In the genomic region with DNA sequence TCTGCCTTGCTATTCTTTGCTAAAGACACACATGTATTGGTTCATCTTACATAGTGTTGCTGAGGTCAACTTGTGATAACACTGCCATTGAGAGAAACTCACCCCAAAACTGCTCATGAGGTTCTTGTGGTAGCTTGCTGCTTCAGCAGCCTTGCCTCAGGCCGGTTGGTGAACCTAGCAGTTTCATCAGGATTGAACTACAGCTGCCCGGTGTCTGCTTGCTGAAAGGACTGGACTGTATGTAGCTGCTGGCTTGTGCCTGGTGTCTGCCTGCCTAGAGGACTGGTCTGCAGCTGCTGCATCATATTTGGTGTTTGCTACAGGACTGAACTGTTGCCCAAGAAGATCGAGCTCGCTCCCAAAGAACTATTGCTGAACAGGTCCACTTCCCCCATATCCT, we compare ENCODE assay signal across 27 mouse cellular contexts. TPM values are rescaled to one million over a fixed set of nuclear protein-coding genes. Genes with fewer than 3 reads are reported as not detected.
DNase-seq lines count a peak whose midpoint lies in the region; ATAC-seq and TF ChIP-seq lines count a peak whose summit lies in the region.
"Had no signal": no experiment of that assay in that cellular context is flagged by ENCODE, and none has a peak within 500 bp of the region (broad histone marks: within the 10 kb centered on the region; RNA-seq: fewer than 3 reads in every experiment).

No protein-coding gene starts in this region.

- peaks cover 20% of the 10 kb centered on the region for H3K79me2 ChIP-seq in liver, adult 2 months (ENCODE audit: control insufficient read depth, insufficient read depth, low read length)

- no peak for ATAC-seq in forebrain, embryonic 11.5 days (replicated peaks; ENCODE audit: low FRiP score)
- no peak for ATAC-seq in forebrain, embryonic 12.5 days (ENCODE audit: low FRiP score)
- no peak for ATAC-seq in intestine, embryonic 15.5 days
- ATAC-seq in intestine, embryonic 16.5 days: no peak
- ATAC-seq in liver, embryonic 12.5 days: no peak
- no peak for ATAC-seq in midbrain, embryonic 11.5 days (ENCODE audit: low FRiP score)
- no peak for ATAC-seq in midbrain, embryonic 16.5 days
- ATAC-seq: forebrain, embryonic 13.5 days; hindbrain, embryonic 16.5 days; intestine, postnatal 0 days had no signal

- H3K4me1 ChIP-seq in forebrain, embryonic 11.5 days (replicated peaks; ENCODE audit: control insufficient read depth, insufficient read depth, low read length): no peaks in the 10 kb centered on the region
- peaks cover 10% of the 10 kb centered on the region; the same call in 1 of the 2 replicates for H3K4me1 ChIP-seq in forebrain, embryonic 12.5 days
- H3K4me1 ChIP-seq in intestine, embryonic 15.5 days (replicated peaks): peaks cover 29% of the 10 kb centered on the region
- H3K4me1 ChIP-seq in intestine, embryonic 16.5 days (ENCODE audit: control insufficient read depth, insufficient read depth, low read length): peaks cover 34% of the 10 kb centered on the region
- H3K4me1 ChIP-seq in liver, adult 2 months (ENCODE audit: control insufficient read depth, insufficient read depth, low read length): peaks cover 39% of the 10 kb centered on the region
- H3K4me1 ChIP-seq in liver, embryonic 12.5 days: peaks cover 47% of the 10 kb centered on the region
- no peaks in the 10 kb centered on the region for H3K4me1 ChIP-seq in midbrain, embryonic 11.5 days (ENCODE audit: control insufficient read depth, insufficient read depth, low read length)
- H3K4me1 ChIP-seq in midbrain, embryonic 16.5 days (ENCODE audit: control insufficient read depth, insufficient read depth, low read length): no peaks in the 10 kb centered on the region

- TF ChIP-seq POLR2A in liver, adult 2 months (IDR thresholded peaks at IDR 0.05; ENCODE audit: extremely low read depth, insufficient read depth, low read length): no peak

- no peaks in the 10 kb centered on the region for H3K9me3 ChIP-seq in forebrain, embryonic 11.5 days (ENCODE audit: control insufficient read depth, low read length)
- no peaks in the 10 kb centered on the region for H3K9me3 ChIP-seq in forebrain, embryonic 12.5 days
- H3K9me3 ChIP-seq in intestine, embryonic 15.5 days: no peaks in the 10 kb centered on the region
- H3K9me3 ChIP-seq in intestine, embryonic 16.5 days (ENCODE audit: control insufficient read depth, low read length): peaks cover 5% of the 10 kb centered on the region
- H3K9me3 ChIP-seq in liver, embryonic 12.5 days (replicated peaks): peaks cover 4% of the 10 kb centered on the region
- H3K9me3 ChIP-seq in midbrain, embryonic 11.5 days (ENCODE audit: control insufficient read depth, low read length): no peaks in the 10 kb centered on the region
- no peaks in the 10 kb centered on the region for H3K9me3 ChIP-seq in midbrain, embryonic 16.5 days (replicated peaks; ENCODE audit: control insufficient read depth, low read length, poor library complexity, severe bottlenecking)
- H3K9me3 ChIP-seq: embryonic facial prominence, embryonic 12.5 days; forebrain, embryonic 13.5 days; limb, embryonic 10.5 days; neural tube, embryonic 13.5 days had no signal

- H3K27me3 ChIP-seq in forebrain, embryonic 11.5 days (ENCODE audit: control insufficient read depth, insufficient read depth, low read length): no peaks in the 10 kb centered on the region
- 0 out of 2 replicates have a peak, but pooled peaks cover 3% of the 10 kb centered on the region for H3K27me3 ChIP-seq in forebrain, embryonic 12.5 days
- H3K27me3 ChIP-seq in intestine, embryonic 15.5 days (replicated peaks): no peaks in the 10 kb centered on the region
- no peaks in the 10 kb centered on the region for H3K27me3 ChIP-seq in intestine, embryonic 16.5 days (replicated peaks; ENCODE audit: control insufficient read depth, insufficient read depth, low read length)
- H3K27me3 ChIP-seq in liver, adult 2 months (ENCODE audit: control insufficient read depth, insufficient read depth, low read length): no peaks in the 10 kb centered on the region
- H3K27me3 ChIP-seq in liver, embryonic 12.5 days (replicated peaks): no peaks in the 10 kb centered on the region
- H3K27me3 ChIP-seq in midbrain, embryonic 11.5 days (ENCODE audit: control insufficient read depth, insufficient read depth, low read length): no peaks in the 10 kb centered on the region
- H3K27me3 ChIP-seq in midbrain, embryonic 16.5 days (ENCODE audit: control insufficient read depth, insufficient read depth, low read depth, low read length): no peaks in the 10 kb centered on the region
- H3K27me3 ChIP-seq: embryonic facial prominence, embryonic 12.5 days; forebrain, embryonic 13.5 days; megakaryocyte, embryonic 14.5 days; neural tube, embryonic 13.5 days had no signal

- peak; percentile 40 for DNase-seq in forebrain, embryonic 11.5 days (ENCODE audit: low spot score)
- peak; percentile 57 for DNase-seq in liver, adult 2 months (ENCODE audit: extremely low read depth, low read depth, low spot score)
- DNase-seq in midbrain, embryonic 11.5 days (ENCODE audit: low spot score, missing footprints): peak; percentile 67
- DNase-seq: adrenal gland, postnatal 10 days; cerebellum, adult 18-20 months; cerebellum, postnatal 14 days; gastrocnemius, adult 2 months; liver; lung, adult 2 months; midbrain, embryonic 14.5 days; thymus, adult 18-20 months; thymus, postnatal 36 days had no signal

- H3K4me2 ChIP-seq in forebrain, embryonic 11.5 days (ENCODE audit: low read depth, low read length, severe bottlenecking): no peak overlapping the region
- H3K4me2 ChIP-seq in forebrain, embryonic 12.5 days: no peak overlapping the region
- no peak overlapping the region for H3K4me2 ChIP-seq in intestine, embryonic 15.5 days (replicated peaks)
- H3K4me2 ChIP-seq in intestine, embryonic 16.5 days (ENCODE audit: low read depth, low read length): no peak overlapping the region
- no peak overlapping the region for H3K4me2 ChIP-seq in liver, embryonic 12.5 days
- H3K4me2 ChIP-seq in midbrain, embryonic 11.5 days: no peak overlapping the region
- H3K4me2 ChIP-seq in midbrain, embryonic 16.5 days (ENCODE audit: low read length): no peak overlapping the region
- H3K4me2 ChIP-seq: embryonic facial prominence, embryonic 12.5 days; forebrain, embryonic 13.5 days; heart, embryonic 11.5 days; neural tube, embryonic 13.5 days had no signal

- no peak overlapping the region for H3K27ac ChIP-seq in forebrain, embryonic 11.5 days (ENCODE audit: low read depth, low read length)
- no peak overlapping the region for H3K27ac ChIP-seq in forebrain, embryonic 12.5 days
- peak overlapping the region; percentile 28; the same call in 1 of the 2 replicates for H3K27ac ChIP-seq in intestine, embryonic 15.5 days
- no peak overlapping the region for H3K27ac ChIP-seq in intestine, embryonic 16.5 days (ENCODE audit: low read length)
- H3K27ac ChIP-seq in liver, adult 2 months (replicated peaks; ENCODE audit: insufficient read depth, low read depth, low read length): peak overlapping the region; percentile 5; the same call in 1 of the 2 replicates
- H3K27ac ChIP-seq in liver, embryonic 12.5 days: no peak overlapping the region
- H3K27ac ChIP-seq in midbrain, embryonic 11.5 days (ENCODE audit: low read depth, low read length): no peak overlapping the region
- no peak overlapping the region for H3K27ac ChIP-seq in midbrain, embryonic 16.5 days (ENCODE audit: low read length)
- H3K27ac ChIP-seq: embryonic facial prominence, embryonic 12.5 days; forebrain, embryonic 13.5 days; hindbrain, embryonic 10.5 days; limb, embryonic 10.5 days; neural tube, embryonic 13.5 days had no signal

- WGBS in forebrain, embryonic 11.5 days: 83% methylated on average over 4 of the region's 4 CpGs
- WGBS in forebrain, embryonic 12.5 days: 84% methylated on average over 4 of the region's 4 CpGs
- 48% methylated on average over 4 of the region's 4 CpGs for WGBS in intestine, embryonic 15.5 days
- WGBS in intestine, embryonic 16.5 days: 60% methylated on average over 4 of the region's 4 CpGs
- 20% methylated on average over 4 of the region's 4 CpGs for WGBS in liver, adult 2 months
- WGBS in liver, embryonic 12.5 days (ENCODE audit: insufficient replicate concordance): 78% methylated on average over 4 of the region's 4 CpGs
- 78% methylated on average over 4 of the region's 4 CpGs for WGBS in midbrain, embryonic 11.5 days
- WGBS in midbrain, embryonic 16.5 days: 86% methylated on average over 4 of the region's 4 CpGs

- no peak overlapping the region for H3K4me3 ChIP-seq in forebrain, embryonic 11.5 days (ENCODE audit: low read depth, low read length)
- H3K4me3 ChIP-seq in forebrain, embryonic 12.5 days (replicated peaks): no peak overlapping the region
- no peak overlapping the region for H3K4me3 ChIP-seq in intestine, embryonic 15.5 days (replicated peaks)
- no peak overlapping the region for H3K4me3 ChIP-seq in intestine, embryonic 16.5 days (ENCODE audit: low read length)
- no peak overlapping the region for H3K4me3 ChIP-seq in liver, adult 2 months (ENCODE audit: insufficient read depth, low read depth, low read length)
- no peak overlapping the region for H3K4me3 ChIP-seq in liver, embryonic 12.5 days
- no peak overlapping the region for H3K4me3 ChIP-seq in midbrain, embryonic 11.5 days (ENCODE audit: low read depth, low read length)
- no peak overlapping the region for H3K4me3 ChIP-seq in midbrain, embryonic 16.5 days (ENCODE audit: low read depth, low read length)
- H3K4me3 ChIP-seq: embryonic facial prominence, embryonic 12.5 days; forebrain, embryonic 13.5 days; gastrocnemius, adult 2 months; hindbrain, embryonic 10.5 days; layer of hippocampus, adult 2 months; limb, embryonic 10.5 days; neural tube, embryonic 13.5 days had no signal

- H3K9ac ChIP-seq in forebrain, embryonic 11.5 days (ENCODE audit: low read length): no peak overlapping the region
- no peak overlapping the region for H3K9ac ChIP-seq in forebrain, embryonic 12.5 days
- no peak overlapping the region for H3K9ac ChIP-seq in intestine, embryonic 15.5 days
- no peak overlapping the region for H3K9ac ChIP-seq in intestine, embryonic 16.5 days (ENCODE audit: low read depth, low read length)
- H3K9ac ChIP-seq in liver, adult 2 months (ENCODE audit: low read depth, low read length): no peak overlapping the region
- no peak overlapping the region for H3K9ac ChIP-seq in liver, embryonic 12.5 days
- no peak overlapping the region for H3K9ac ChIP-seq in midbrain, embryonic 11.5 days (ENCODE audit: low read length)
- H3K9ac ChIP-seq in midbrain, embryonic 16.5 days (ENCODE audit: low read depth, low read length): no peak overlapping the region
- H3K9ac ChIP-seq: embryonic facial prominence, embryonic 12.5 days; forebrain, embryonic 13.5 days; neural tube, embryonic 13.5 days had no signal

- no peaks in the 10 kb centered on the region for H3K36me3 ChIP-seq in forebrain, embryonic 11.5 days (ENCODE audit: control insufficient read depth, insufficient read depth, low read length)
- H3K36me3 ChIP-seq in forebrain, embryonic 12.5 days (replicated peaks): no peaks in the 10 kb centered on the region
- H3K36me3 ChIP-seq in intestine, embryonic 15.5 days: no peaks in the 10 kb centered on the region
- H3K36me3 ChIP-seq in intestine, embryonic 16.5 days (ENCODE audit: control insufficient read depth, insufficient read depth, low read length): no peaks in the 10 kb centered on the region; the same call in 1 of the 2 replicates
- no peaks in the 10 kb centered on the region for H3K36me3 ChIP-seq in liver, adult 2 months (ENCODE audit: control insufficient read depth, insufficient read depth, low read length)
- peaks cover 9% of the 10 kb centered on the region for H3K36me3 ChIP-seq in liver, embryonic 12.5 days
- H3K36me3 ChIP-seq in midbrain, embryonic 11.5 days (ENCODE audit: control insufficient read depth, insufficient read depth, low read length): no peaks in the 10 kb centered on the region
- H3K36me3 ChIP-seq in midbrain, embryonic 16.5 days (ENCODE audit: control insufficient read depth, insufficient read depth, low read length): no peaks in the 10 kb centered on the region
- H3K36me3 ChIP-seq: embryonic facial prominence, embryonic 12.5 days; hindbrain, embryonic 10.5 days; limb, embryonic 10.5 days; neural tube, embryonic 13.5 days had no signal

- TF ChIP-seq CTCF in liver, adult 2 months (IDR thresholded peaks at IDR 0.05; ENCODE audit: low read depth, low read length): no peak

RNA-seq across cellular contexts. Expression of a gene that starts 16.3 kb away (rescaled TPM):
- 2.8 and 4.4 TPM in 2 replicates for polyA plus RNA-seq in forebrain, embryonic 11.5 days (2014; fragmentation: Nextera tagmentation; extraction: Ambion mirVana)
- 3.3 and 4.5 TPM in 2 replicates for polyA plus RNA-seq in forebrain, embryonic 12.5 days (2016; fragmentation: Nextera tagmentation; extraction: Ambion mirVana)
- 19.6 and 21.3 TPM in 2 replicates for polyA plus RNA-seq in intestine, embryonic 15.5 days (2015; fragmentation: Nextera tagmentation; extraction: Ambion mirVana)
- 17.5 and 20.7 TPM in 2 replicates for polyA plus RNA-seq in intestine, embryonic 16.5 days (2015; fragmentation: Nextera tagmentation; extraction: Ambion mirVana)
- 7.3 and 7.5 TPM in 2 replicates for total RNA-seq in liver, adult 2 months (2014; rRNA removed)
- 3.3 and 3.5 TPM in 2 replicates for polyA plus RNA-seq in liver, adult 2 months (2012; rRNA removed)
- polyA plus RNA-seq in liver, embryonic 12.5 days (2016; fragmentation: Nextera tagmentation; extraction: Ambion mirVana): 9.9 and 11.2 TPM in 2 replicates
- 2.5 and 4.1 TPM in 2 replicates for polyA plus RNA-seq in midbrain, embryonic 11.5 days (2014; fragmentation: Nextera tagmentation; extraction: Ambion mirVana)
- 1.6 and 2.7 TPM in 2 replicates for polyA plus RNA-seq in midbrain, embryonic 16.5 days (2015; fragmentation: Nextera tagmentation; extraction: Ambion mirVana)

Comparison
In these comparisons a context has a peak if more than half of its experiments do, and no peak if none do; other contexts are left out.
1. H3K27ac ChIP-seq: peak in intestine, embryonic 15.5 days (single experiment) and liver, adult 2 months (single experiment); none in forebrain, embryonic 11.5 days (single experiment), forebrain, embryonic 12.5 days (single experiment), intestine, embryonic 16.5 days (single experiment), liver, embryonic 12.5 days (single experiment), midbrain, embryonic 11.5 days (single experiment) and midbrain, embryonic 16.5 days (single experiment).
2. Peak in every context shown above with its lines, with median percentiles within 50 percentile points of each other: DNase-seq.